Mouse (Mus musculus): ENCODE data around the gene Klk1. TPM values are rescaled to one million over a fixed set of nuclear protein-coding genes. Genes with fewer than 3 reads are reported as not detected.
"Not testable (repeated sequence)": the region's sequence is repeated elsewhere in the genome, so short reads cannot be mapped to it uniquely, and the experiment has no call there.

Gene Klk1
- polyA plus RNA-seq (2015; fragmentation: Nextera tagmentation; extraction: Ambion mirVana): not detected in 2 replicates

DNA sequence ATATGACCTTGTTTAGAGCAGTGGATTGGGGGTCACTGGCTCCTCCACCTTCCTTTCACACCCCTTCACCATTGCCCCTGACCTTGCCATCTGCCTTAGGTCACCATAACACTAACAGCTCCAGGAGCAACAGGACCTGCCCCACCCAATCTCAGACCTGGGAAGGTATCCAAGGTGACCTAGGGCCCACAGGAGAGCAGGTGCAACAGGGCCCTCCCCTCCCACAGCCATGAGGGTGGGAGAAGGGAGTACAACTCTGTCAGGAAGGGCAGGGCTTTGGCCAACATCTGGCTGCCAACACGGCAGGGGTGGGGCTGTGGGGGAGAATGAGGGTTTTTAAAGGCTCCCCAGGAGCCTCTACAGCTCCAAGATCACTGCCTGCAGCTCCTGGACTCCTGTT is at the start of gene Klk1:
TSS of gene Klk1 (plus strand) at position 285 of the 400 bp plus-strand sequence.
- no peaks in the 10 kb centered on the region for H3K27me3 ChIP-seq (ENCODE audit: control insufficient read depth, insufficient read depth, low read depth, low read length)
- H3K9ac ChIP-seq (ENCODE audit: low read length): no peak within 1 kb of the TSS
- no peak for ATAC-seq (ENCODE audit: low read depth)
- WGBS: 29% methylated on average over 1 of the region's 1 CpGs
- H3K4me1 ChIP-seq (replicated peaks; ENCODE audit: control insufficient read depth, insufficient read depth, low read length): no peaks in the 10 kb centered on the region
- H3K36me3 ChIP-seq (ENCODE audit: control insufficient read depth, insufficient read depth, low read length): no peaks in the 10 kb centered on the region
- no peak within 1 kb of the TSS for H3K27ac ChIP-seq (ENCODE audit: low read length)
- no peak within 1 kb of the TSS for H3K4me2 ChIP-seq (ENCODE audit: low read depth, low read length)
- H3K4me3 ChIP-seq (ENCODE audit: low read length): no peak within 1 kb of the TSS
- no peaks in the 10 kb centered on the region for H3K9me3 ChIP-seq (ENCODE audit: control insufficient read depth, low read length)

- Histone ChIP-seq H3K9me3 (ENCODE audit: control insufficient read depth, low read length) (no peaks in the 10 kb centered on the region), H3K36me3 (ENCODE audit: control insufficient read depth, insufficient read depth, low read length) (no peaks in the 10 kb centered on the region), H3K4me3 (ENCODE audit: low read length) (no peak overlapping the region), H3K27ac (ENCODE audit: low read length) (no peak overlapping the region), H3K4me2 (ENCODE audit: low read depth, low read length) (no peak overlapping the region), H3K9ac (ENCODE audit: low read length) (no peak overlapping the region), H3K27me3 (ENCODE audit: control insufficient read depth, insufficient read depth, low read depth, low read length) (no peaks in the 10 kb centered on the region), H3K4me1 (replicated peaks; ENCODE audit: control insufficient read depth, insufficient read depth, low read length) (no peaks in the 10 kb centered on the region)
- 56% methylated on average over 9 of the region's 9 CpGs for WGBS
- ATAC-seq (ENCODE audit: low read depth): no peak
Observed at GRCm38 (mm10) chr7:44179299-44180045, 45.7 kb upstream of the Klk1 start.

- H3K4me1 ChIP-seq (replicated peaks; ENCODE audit: control insufficient read depth, insufficient read depth, low read length); H3K9me3 ChIP-seq (ENCODE audit: control insufficient read depth, low read length); H3K4me2 ChIP-seq (ENCODE audit: low read depth, low read length); H3K36me3 ChIP-seq (ENCODE audit: control insufficient read depth, insufficient read depth, low read length); H3K4me3 ChIP-seq (ENCODE audit: low read length); ATAC-seq (ENCODE audit: low read depth); H3K27me3 ChIP-seq (ENCODE audit: control insufficient read depth, insufficient read depth, low read depth, low read length); H3K27ac ChIP-seq (ENCODE audit: low read length); H3K9ac ChIP-seq (ENCODE audit: low read length): not testable (repeated sequence)
- 48% methylated on average over 8 of the region's 8 CpGs for WGBS
Observed at GRCm38 (mm10) chr7:44186516-44186915, 38.6 kb upstream of the Klk1 start.

- H3K4me2 ChIP-seq (ENCODE audit: low read depth, low read length); H3K4me3 ChIP-seq (ENCODE audit: low read length); H3K4me1 ChIP-seq (replicated peaks; ENCODE audit: control insufficient read depth, insufficient read depth, low read length); ATAC-seq (ENCODE audit: low read depth); H3K9me3 ChIP-seq (ENCODE audit: control insufficient read depth, low read length); H3K36me3 ChIP-seq (ENCODE audit: control insufficient read depth, insufficient read depth, low read length); H3K27me3 ChIP-seq (ENCODE audit: control insufficient read depth, insufficient read depth, low read depth, low read length); H3K9ac ChIP-seq (ENCODE audit: low read length); H3K27ac ChIP-seq (ENCODE audit: low read length): not testable (repeated sequence)
Observed at GRCm38 (mm10) chr7:44187936-44188335, 37.2 kb upstream of the Klk1 start, which contains the start of gene Klk1b24. Gene Klk1b24 (plus strand): TSS chr7:44188236.

DNA sequence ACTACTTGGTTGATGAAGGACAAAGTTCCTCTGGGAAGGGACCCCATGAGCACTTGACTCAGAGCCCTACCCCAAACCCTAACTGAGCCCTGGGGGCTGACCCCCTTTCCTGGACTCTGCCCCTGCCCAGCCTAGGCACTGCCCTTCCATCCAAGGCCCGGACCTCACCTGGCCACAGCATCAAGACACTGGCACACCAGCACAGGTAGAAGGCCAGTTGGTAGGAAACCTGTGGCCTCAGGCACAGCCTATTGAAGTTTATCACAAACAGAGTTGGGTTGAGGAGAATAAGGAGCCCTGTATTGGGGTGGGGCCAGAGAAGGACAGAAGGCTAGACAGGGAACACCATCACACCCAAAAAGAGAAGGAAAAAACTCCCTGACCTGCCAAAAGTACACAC is 31.7 kb upstream of the Klk1 start:
- H3K27ac ChIP-seq (ENCODE audit: low read length); H3K9me3 ChIP-seq (ENCODE audit: control insufficient read depth, low read length); H3K9ac ChIP-seq (ENCODE audit: low read length); H3K27me3 ChIP-seq (ENCODE audit: control insufficient read depth, insufficient read depth, low read depth, low read length); H3K4me2 ChIP-seq (ENCODE audit: low read depth, low read length); H3K4me3 ChIP-seq (ENCODE audit: low read length); ATAC-seq (ENCODE audit: low read depth); H3K36me3 ChIP-seq (ENCODE audit: control insufficient read depth, insufficient read depth, low read length); H3K4me1 ChIP-seq (replicated peaks; ENCODE audit: control insufficient read depth, insufficient read depth, low read length): not testable (repeated sequence)
- WGBS: 94% methylated on average over 1 of the region's 1 CpGs

DNA sequence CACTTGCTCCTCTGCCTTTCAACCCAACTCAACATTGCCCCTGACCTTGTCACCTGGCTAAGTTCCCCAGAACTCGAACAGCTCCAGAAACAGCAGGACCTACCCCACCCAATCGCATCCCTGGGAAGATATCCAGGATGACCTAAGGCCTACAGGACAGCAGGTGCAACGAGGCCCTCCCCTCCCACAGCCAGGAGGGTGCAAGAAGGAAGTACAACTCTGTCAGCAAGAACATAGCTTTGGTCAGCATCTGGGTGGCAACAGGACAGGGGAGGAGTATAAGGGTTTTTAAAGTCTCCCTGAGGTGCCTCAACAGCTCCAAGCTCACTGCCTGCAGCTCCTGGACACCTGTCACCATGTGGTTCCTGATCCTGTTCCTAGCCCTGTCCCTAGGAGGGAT is 27.3 kb upstream of the Klk1 start, which contains the start of gene Klk1b3:
TSS of gene Klk1b3 (plus strand) at position 301 of the 400 bp plus-strand sequence.
- no peaks in the 10 kb centered on the region for H3K9me3 ChIP-seq (ENCODE audit: control insufficient read depth, low read length)
- no peak within 1 kb of the TSS for H3K27ac ChIP-seq (ENCODE audit: low read length)
- no peak within 1 kb of the TSS for H3K4me2 ChIP-seq (ENCODE audit: low read depth, low read length)
- WGBS: 52% methylated on average over 3 of the region's 3 CpGs
- H3K36me3 ChIP-seq (ENCODE audit: control insufficient read depth, insufficient read depth, low read length): no peaks in the 10 kb centered on the region
- H3K4me3 ChIP-seq (ENCODE audit: low read length): no peak within 1 kb of the TSS
- no peaks in the 10 kb centered on the region for H3K27me3 ChIP-seq (ENCODE audit: control insufficient read depth, insufficient read depth, low read depth, low read length)
- ATAC-seq (ENCODE audit: low read depth): no peak
- no peaks in the 10 kb centered on the region for H3K4me1 ChIP-seq (replicated peaks; ENCODE audit: control insufficient read depth, insufficient read depth, low read length)
- no peak within 1 kb of the TSS for H3K9ac ChIP-seq (ENCODE audit: low read length)

GRCm38 (mm10) chr7:44207135-44207534 is 18.0 kb upstream of the Klk1 start, which contains the start of gene Klk1b4:
Gene Klk1b4 (plus strand): TSS chr7:44207435.
- not testable (repeated sequence) for H3K9ac ChIP-seq (ENCODE audit: low read length); H3K27me3 ChIP-seq (ENCODE audit: control insufficient read depth, insufficient read depth, low read depth, low read length); H3K27ac ChIP-seq (ENCODE audit: low read length); H3K36me3 ChIP-seq (ENCODE audit: control insufficient read depth, insufficient read depth, low read length); ATAC-seq (ENCODE audit: low read depth); H3K9me3 ChIP-seq (ENCODE audit: control insufficient read depth, low read length); H3K4me2 ChIP-seq (ENCODE audit: low read depth, low read length); H3K4me3 ChIP-seq (ENCODE audit: low read length); H3K4me1 ChIP-seq (replicated peaks; ENCODE audit: control insufficient read depth, insufficient read depth, low read length)
- 25% methylated on average over 3 of the region's 3 CpGs for WGBS

DNA sequence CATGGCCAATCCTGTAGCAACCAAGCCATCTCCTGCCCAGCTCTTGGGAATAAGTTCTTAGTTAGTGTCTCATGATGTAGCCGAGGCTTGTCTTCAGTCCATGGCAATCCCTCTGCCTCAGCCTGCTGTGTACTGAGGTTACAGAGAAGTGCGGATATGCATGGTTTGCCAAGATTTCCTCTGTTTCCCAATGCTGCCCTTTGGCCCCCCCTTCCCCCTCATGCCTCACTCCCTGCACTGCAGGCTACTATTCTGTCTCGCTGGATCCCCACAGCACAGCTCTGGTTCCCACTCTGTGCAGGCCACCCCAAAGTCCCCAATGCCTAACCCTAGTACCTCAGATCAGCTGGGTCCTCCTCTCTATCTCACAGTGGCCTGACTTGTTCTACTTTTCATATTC is 16.9 kb upstream of the Klk1 start:
- Histone ChIP-seq H3K4me3 (ENCODE audit: low read length) (no peak overlapping the region), H3K27me3 (ENCODE audit: control insufficient read depth, insufficient read depth, low read depth, low read length) (no peaks in the 10 kb centered on the region), H3K36me3 (ENCODE audit: control insufficient read depth, insufficient read depth, low read length) (no peaks in the 10 kb centered on the region), H3K9me3 (ENCODE audit: control insufficient read depth, low read length) (no peaks in the 10 kb centered on the region), H3K4me2 (ENCODE audit: low read depth, low read length) (no peak overlapping the region), H3K4me1 (replicated peaks; ENCODE audit: control insufficient read depth, insufficient read depth, low read length) (no peaks in the 10 kb centered on the region), H3K9ac (ENCODE audit: low read length) (no peak overlapping the region), H3K27ac (ENCODE audit: low read length) (no peak overlapping the region)
- WGBS: 73% methylated on average over 3 of the region's 3 CpGs
- no peak for ATAC-seq (ENCODE audit: low read depth)

DNA sequence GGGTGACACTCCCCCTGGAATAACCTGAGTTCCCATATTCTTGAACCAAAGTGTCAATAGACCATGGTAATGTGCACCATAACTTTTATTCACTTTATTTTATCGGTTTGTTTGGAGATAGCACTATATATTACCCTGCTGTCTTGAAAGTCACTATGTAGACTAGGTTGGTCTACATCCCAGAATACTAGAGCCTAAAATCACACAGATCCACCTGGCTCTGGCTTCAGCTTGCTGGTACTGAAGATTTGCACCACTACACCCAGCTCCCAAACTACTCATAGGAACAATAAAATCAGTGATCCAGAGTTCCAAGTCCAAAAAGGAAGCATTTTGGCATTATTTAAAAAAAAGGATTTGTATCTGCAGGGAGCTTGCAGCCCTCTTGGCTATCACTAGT is 9.5 kb upstream of the Klk1 start, which contains the start of gene Klk1b5:
TSS of gene Klk1b5 (plus strand) at position 301 of the 400 bp plus-strand sequence.
- 76% methylated on average over 1 of the region's 1 CpGs for WGBS
- H3K36me3 ChIP-seq (ENCODE audit: control insufficient read depth, insufficient read depth, low read length): no peaks in the 10 kb centered on the region
- ATAC-seq (ENCODE audit: low read depth): no peak
- no peak within 1 kb of the TSS for H3K4me3 ChIP-seq (ENCODE audit: low read length)
- H3K9me3 ChIP-seq (ENCODE audit: control insufficient read depth, low read length): no peaks in the 10 kb centered on the region
- H3K4me2 ChIP-seq (ENCODE audit: low read depth, low read length): no peak within 1 kb of the TSS
- H3K27ac ChIP-seq (ENCODE audit: low read length): no peak within 1 kb of the TSS
- no peaks in the 10 kb centered on the region for H3K27me3 ChIP-seq (ENCODE audit: control insufficient read depth, insufficient read depth, low read depth, low read length)
- no peaks in the 10 kb centered on the region for H3K4me1 ChIP-seq (replicated peaks; ENCODE audit: control insufficient read depth, insufficient read depth, low read length)
- H3K9ac ChIP-seq (ENCODE audit: low read length): no peak within 1 kb of the TSS

All from lung, embryonic 16.5 days (tissue).